Mouse (Mus musculus) heart, postnatal 36 days (tissue): ENCODE measurements around the gene Gm21976. TPM values are rescaled to one million over a fixed set of nuclear protein-coding genes. Genes with fewer than 3 reads are reported as not detected.
A peak's percentile ranks its signal among the peaks of the same experiment; 100 is the strongest.

ENCODE experiments used
- DNase-seq, 2 experiments: peaks; one replicate each; pipeline ENCODE4 v3.0.0; 2021 to 2022
- intact Hi-C: fragments of 180-260 bp; cut with DNase I; formaldehyde crosslinking; loops from one replicate; pipeline ENCODE4 v1.15.1; 2025
- total RNA-seq, 2 experiments: library from RNA; stranded (reverse); gene quantifications; 2 replicates each; pipeline ENCODE4 v1.2.3; 2021

The Gm21976 gene
- total RNA-seq, 2 experiments from 2014 or later, result not detected

DNA sequence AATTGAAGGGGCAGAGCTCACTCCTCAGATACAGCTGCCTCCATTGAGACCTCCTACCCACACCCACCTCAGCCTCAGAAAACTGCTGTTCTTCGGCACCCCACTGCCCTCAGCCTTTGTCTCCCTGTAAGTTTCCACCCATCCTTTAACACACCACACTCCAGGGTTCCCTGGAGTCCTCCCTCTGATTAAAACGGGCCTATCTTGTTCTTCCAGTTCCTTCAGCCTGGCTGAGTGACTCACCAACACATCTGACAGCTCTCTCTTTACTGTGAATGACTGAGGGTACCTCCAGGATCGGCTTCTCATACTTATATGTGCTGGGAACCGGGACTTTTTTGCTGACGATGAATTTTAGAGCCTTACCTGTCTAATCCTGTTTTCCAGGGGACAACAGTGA lies 16.4 kb downstream of the Gm21976 start:
- DNase-seq, result no peak
- intact Hi-C loops, result loop anchor here (5.0 kb wide), 1 partner anchor 34 kb away; the partner anchor contains the start of genes Ankra2 and Utp15

DNA sequence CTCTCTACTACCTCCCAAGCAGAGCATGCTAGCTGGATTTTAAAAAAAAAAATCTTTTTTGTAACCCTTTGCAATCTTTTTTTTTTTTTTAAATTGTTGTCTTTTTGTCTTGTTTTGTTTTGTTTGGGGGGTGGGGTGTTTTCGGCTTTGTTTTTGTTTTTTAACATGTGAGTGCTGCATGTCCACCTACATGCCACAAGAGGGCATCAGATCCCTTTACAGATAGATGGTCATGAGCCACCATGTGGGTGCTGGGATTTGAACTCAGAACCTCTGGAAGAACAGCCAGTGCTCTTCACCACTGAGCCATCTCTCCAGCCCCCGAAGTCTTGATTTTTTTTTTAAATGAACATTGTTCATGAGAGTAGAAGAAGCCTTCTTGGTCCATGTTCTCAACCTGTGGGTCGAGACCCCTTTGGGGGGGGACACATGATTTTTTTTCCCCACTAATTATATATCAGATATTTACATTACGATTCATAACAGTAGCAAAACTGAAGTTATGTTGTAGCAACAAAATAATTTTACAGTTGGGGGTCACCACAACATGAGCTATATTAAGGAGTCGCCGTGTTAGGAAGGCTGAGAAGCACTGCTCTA lies 18.3 kb downstream of the Gm21976 start:
- DNase-seq, result no peak
- intact Hi-C loops, result loop anchor here (2.0 to 5.0 kb wide), 2 partner anchors 36 to 267 kb away; partner anchors contain the start of genes Ankra2 and Utp15

DNA sequence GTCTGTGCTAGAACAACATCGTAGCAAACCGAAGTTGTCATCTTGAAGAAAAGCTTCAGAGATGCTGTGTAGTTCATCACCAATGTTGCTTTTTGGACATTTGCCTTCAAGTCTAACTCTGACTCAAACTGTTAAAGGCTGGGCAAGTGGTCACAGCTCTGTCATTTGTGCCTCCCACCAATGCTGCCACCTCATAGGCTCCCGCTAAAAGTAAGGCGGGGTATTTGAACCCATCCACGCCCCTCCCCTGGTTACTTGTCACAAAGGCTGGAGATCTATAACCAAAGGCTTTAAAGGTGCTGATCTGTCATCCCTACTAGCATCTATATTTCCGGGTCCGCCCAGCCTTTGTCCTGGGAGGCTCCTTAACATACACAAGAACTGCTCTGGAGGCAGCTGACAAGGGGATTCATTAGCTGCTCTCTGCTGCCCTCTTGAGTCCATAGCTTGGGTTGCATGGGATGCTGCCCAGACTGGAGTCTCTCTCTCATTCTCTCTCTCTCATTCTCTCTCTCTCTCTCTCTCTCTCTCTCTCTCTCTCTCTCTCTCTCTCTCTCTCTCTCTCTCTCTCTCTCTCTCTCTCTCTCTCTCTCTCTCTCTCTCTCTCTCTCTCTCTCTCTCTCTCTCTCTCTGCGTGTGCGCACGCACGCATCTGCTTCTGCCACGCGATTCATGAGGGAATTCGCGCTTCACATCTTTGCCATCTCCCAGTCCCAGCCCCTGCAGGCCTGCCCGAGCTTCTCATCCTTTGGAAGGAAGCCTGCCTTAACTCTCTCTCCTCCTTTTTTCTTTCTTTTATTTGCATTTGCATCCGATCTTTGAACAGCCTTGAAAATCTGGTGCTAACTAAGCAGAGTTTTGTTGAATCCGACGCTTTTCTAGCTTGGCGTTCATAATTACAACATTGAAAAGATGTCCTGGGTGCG lies 19.4 kb downstream of the Gm21976 start:
- DNase-seq, result peak; percentile 71 to 78
- intact Hi-C loops, result loop anchor here (2.0 to 5.0 kb wide), 2 partner anchors 37 to 268 kb away; partner anchors contain the start of genes Ankra2 and Utp15

DNA sequence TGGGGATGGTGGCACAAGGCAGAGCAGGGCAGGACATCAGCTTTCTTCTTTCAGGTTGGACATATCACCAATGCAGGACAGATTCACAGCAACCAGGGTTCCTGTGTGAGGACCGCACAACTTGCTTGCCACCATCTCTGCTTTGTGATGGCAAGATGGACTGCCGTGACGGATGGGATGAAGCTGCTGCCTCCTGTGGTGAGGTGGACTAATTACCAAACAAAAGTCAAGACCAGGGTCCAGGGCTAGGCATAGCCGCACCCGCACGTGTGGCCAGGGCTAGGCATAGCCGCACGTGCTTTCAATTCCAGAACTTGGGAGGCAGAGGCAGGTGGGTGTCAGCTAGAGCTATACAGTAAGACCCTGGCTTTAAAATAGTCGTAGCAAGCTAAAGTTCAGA lies 25.6 kb downstream of the Gm21976 start:
- intact Hi-C loops, result no loop called here
- DNase-seq, result no peak

DNA sequence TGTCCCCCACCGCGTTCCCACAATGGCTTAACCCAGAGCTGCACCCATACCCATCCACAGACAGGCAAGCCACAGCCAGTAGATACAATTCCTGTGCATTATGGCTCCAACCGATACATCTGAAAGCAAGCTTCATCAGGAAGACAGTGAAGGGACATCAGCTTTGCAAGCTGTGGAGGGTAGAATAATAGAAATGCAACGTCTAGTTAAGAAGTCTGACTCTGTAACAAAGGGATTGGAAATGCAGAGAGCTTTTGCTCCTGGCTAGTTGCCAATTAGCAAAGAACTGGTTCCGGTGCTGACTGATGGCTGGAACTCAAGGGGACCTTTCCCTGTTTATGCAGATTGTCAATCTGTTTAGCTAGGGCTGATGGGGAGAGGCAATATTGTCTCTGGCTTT lies 26.7 kb downstream of the Gm21976 start:
- intact Hi-C loops, result no loop called here
- DNase-seq, result no peak

DNA sequence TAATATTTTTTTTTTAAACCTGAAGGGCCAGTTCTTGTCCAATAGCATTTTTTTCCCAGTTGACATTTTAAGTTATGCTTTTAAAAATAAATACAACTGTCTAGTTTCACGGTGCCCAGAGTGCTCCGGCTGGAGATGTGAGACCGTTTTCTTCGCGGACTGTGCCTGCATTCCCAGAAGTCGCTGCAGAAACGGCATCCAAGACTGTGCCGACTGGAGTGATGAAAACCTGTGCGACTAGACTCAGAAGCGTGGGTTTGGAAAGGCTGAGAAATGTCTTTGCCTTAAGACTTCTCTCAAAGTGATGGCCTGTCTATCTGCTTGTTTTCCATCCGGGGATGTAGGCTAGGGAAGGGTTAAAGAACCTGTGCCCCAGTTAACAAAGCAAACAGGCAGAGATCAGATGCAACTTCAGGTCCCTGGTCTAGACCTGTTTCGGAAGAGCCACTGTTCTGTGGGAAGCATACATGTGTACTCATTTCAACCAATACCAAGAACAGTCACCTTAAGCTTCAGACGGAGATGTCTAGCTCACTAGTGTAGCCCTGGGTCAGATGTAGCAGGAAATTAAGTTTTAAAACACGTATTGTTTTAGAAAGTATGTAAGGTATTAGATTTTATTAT lies 27.3 kb downstream of the Gm21976 start:
- intact Hi-C loops, result no loop called here
- DNase-seq, result no peak

DNA sequence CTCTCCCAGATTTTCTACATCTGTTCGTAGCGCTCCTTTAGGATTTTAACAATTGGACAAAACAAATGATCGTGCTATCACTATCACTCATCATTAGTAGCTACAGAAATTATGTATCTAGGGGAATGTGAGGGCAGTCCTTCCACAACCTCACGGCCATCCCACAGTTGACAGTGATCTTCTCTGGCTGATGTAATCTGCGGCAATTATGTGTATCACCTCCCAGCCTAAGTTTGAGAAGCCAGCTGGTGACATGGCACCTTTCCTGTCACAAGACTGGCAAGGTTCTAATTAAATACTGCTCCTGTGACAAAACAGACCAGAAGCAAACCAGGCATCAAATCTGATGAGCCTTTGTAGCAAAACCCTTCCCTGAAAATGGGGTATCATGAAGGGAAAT lies 28.3 kb downstream of the Gm21976 start:
- DNase-seq, result no peak
- intact Hi-C loops, result no loop called here

DNA sequence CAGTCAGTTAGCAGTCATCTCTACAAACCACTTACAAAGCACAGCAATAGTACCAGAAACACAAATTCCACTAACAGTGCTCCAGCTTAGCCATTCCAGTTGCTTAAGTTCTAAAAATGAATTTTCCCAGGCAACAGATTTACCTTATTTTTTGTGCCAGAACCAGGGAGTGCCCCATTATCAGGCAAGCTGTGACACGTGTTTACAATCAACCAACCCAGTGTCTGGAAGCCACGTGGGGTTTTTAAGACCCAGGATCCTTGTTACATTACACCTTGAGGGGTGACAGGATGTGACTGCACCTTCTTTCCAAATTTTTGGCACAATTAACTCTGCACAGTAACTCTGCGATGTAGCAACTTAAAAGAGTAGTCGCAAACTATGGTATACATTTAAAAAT lies 29.0 kb downstream of the Gm21976 start:
- DNase-seq, result no peak

DNA sequence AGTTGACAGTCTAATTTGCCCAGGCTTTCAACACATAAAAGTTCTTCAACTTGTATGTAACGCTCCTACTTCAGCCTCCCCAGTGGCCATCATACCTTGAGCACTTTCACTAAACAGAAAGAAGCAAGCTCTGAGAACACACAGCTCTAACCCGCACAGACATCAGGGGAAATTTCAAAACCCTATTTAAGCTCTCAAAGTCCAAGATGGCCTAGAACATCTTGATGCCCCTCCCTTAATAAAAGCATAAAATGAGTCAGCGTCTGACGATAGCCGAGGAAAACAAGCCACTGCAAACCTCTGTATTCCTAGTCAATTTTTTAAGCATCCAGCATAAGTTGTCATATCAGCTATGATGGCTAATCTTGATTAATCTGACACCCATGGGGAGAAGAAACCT lies 31.9 kb downstream of the Gm21976 start:
- intact Hi-C loops, result no loop called here
- DNase-seq, result no peak

More for the DNA sequence above, 29.0 kb downstream of the Gm21976 start:
- intact Hi-C loops, result no loop called here

DNA sequence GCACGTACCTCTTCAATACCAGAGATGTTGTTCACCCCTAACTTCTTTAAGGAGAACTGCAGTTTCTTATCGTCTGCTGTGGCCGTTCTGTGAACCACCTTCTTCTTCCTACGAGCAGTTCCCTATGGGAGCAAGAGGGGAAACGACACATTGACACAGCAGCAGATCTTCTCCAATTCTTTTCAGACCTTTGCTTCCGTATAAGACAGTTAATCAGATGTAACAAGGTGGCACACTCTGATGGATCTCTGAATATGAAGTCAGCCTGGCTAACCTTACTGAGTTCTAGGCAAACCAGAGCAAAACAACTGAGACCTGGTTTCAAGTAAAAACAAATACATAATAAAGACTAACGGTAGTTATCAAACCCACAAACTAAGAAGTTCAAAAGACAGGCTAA lies 33.9 kb downstream of the Gm21976 start:
- intact Hi-C loops, result no loop called here
- no peak for DNase-seq

DNA sequence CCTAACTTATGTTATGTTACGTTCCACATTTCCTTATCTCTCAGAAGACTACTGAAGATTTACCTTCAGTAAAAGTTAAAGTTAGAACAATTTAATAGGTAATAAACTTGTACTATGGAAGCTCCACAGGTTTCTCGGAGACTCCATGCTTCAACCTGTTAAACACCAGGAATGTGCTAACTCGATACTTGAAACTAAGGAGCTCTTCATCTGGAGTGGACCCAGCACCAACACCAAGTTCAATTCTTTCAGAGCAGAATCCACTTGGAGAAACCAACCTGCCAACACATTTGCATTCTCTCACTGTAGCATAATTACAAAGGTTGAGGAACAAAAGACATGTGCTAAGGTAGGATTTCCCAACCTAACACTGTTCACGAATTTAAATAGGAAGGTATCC lies 35.4 kb downstream of the Gm21976 start:
- no peak for DNase-seq
- intact Hi-C loops, result loop anchor here (5.0 kb wide), 2 partner anchors 53 to 272 kb away; partner anchors contain the start of genes Ankra2 and Utp15

DNA sequence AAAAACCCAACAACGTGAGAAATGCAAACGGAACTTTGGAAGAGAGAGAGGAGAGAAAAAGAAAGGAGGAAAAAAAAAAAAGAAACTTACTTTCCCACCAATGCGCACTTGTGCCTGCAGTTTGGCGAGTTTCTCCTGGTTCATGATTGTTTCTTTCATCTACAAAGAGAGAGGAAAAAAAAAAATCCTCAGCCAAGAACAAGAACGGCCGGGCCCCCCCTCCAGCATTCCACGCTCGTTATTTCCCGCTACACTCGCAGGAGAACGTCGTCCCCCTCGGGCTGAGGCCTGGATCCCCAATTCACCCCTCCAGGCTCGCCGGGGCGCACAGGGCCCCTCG lies 36.4 kb downstream of the Gm21976 start:
- no peak for DNase-seq
- intact Hi-C loops, result loop anchor here (5.0 kb wide), 2 partner anchors 54 to 271 kb away; partner anchors contain the start of genes Ankra2 and Utp15

DNA sequence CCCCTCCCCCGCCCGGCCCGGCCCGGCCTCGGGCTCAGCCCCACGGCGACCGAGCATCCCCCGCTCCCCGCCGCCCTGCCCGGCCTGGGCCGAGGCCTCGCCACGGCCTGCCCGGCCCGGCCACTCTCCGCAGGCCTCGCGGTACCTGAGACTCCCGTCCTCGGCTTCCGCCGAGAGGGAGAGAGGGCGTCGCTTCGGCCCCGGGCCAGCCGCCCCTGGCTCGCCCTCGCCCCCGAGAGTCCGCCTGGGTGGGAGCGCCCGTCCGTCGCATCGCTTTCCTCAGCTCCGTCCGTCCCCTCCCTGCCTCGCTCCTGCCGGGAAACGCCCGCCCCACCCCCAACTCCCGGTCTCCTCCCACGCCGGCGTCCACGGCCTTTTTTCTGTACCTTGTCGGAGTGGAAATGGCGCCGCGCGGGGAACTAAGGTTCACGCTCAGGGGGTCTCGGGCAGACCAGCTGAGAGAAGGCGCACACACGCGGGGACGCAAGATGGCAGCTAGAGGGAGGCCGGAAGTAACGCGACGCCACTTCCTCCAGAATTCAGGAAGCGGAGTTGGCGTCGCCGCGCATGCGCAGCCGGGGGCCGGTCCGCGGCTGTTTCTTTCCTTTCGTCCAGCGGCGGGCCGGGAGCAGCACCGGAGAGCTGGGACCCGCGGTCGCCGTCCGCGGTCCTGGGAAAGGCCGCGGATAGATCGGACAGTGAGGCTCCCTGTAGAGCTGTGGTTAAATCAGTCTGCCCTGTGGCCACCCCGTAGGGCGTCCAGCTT lies 37.0 kb downstream of the Gm21976 start, which contains the start of gene Btf3:
TSS of gene Btf3 (minus strand) at position 527 of the 766 bp plus-strand sequence.
- intact Hi-C loops, result loop anchor here (5.0 kb wide), 2 partner anchors 54 to 271 kb away; partner anchors contain the start of genes Ankra2 and Utp15
- DNase-seq, result peak; percentile 94 to 95

DNA sequence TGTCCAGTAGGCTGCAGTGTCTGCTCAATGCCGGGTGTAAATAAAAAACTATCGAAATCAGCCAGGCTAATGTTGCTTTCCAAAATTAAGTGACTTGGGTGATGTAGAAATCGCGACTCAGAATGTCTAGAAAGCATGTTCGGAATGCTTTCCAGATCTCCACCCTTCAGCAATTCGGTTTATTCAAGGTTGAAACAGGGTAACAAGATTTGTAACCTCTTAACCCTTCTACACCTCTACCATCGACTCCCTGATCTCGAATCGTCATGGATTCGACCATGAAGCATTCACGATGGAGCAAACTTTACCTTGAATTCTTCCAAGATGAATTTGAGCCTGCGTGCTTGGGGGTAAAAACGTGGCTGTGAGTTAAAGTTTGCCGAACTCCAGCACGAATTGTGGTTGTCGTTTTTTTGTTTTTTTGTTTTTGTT lies 37.6 kb downstream of the Gm21976 start:
- DNase-seq, result no peak
- intact Hi-C loops, result loop anchor here (5.0 kb wide), 2 partner anchors 55 to 270 kb away; partner anchors contain the start of genes Ankra2 and Utp15

DNA sequence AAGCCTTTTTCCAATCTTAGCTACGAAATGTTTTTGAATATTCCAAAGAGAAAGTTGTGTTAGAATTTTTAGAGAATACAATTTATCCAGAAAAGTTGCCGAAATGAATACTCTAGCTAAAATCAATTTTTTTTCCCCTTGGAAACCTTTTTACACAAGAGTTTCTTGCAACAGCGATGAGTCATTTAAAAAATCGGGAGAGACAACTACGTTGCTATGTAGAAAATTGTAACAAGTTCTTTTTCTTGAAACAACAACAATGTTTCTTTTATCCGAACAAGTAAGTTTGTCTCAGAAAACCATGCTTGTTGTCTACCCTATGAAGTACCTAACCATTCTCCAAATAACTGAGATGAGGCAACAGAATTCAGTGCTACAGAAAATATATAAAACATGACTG lies 38.2 kb downstream of the Gm21976 start:
- intact Hi-C loops, result loop anchor here (5.0 kb wide), 2 partner anchors 56 to 269 kb away; partner anchors contain the start of genes Ankra2 and Utp15
- DNase-seq, result no peak

DNA sequence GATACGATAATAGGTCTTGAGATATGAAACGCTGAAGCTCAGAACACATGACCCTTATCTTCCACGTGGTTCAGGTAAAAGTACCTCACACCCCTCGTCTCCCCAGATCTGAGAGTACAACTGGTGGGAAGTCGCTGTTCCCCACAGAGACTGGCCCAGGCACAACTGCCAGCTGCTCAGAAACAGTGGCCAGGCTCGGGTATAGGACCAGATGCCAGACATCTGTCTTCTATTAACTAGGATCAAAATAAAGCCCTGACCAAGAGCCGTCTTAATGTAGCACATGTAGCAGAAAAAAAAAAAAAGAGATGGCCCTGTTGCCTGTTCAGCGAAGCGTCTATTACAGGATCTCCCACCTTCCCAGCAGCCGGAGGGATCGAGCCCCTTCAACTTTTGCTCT lies 45.3 kb downstream of the Gm21976 start:
- intact Hi-C loops, result no loop called here
- no peak for DNase-seq

DNA sequence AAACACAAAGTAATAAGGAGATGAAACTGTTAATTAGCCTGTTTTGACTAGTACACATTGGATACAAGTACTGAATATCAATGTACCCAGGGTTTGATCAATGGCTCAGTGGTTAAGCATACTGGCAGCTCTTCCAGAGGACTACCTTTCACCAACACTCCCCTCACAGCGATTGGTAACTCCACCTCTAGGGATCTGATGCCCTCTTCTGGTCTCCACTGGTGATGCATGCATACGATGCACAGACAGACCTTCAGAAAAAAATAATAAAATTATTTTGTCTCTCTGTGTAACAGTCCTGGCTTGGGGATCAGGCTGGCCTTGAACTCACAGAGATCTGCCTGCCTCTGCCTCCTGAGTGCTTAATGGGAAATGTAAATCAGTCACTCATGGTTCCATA lies 52.4 kb downstream of the Gm21976 start:
- DNase-seq, result peak in 1 of 2 experiments; percentile 11
- intact Hi-C loops, result no loop called here

DNA sequence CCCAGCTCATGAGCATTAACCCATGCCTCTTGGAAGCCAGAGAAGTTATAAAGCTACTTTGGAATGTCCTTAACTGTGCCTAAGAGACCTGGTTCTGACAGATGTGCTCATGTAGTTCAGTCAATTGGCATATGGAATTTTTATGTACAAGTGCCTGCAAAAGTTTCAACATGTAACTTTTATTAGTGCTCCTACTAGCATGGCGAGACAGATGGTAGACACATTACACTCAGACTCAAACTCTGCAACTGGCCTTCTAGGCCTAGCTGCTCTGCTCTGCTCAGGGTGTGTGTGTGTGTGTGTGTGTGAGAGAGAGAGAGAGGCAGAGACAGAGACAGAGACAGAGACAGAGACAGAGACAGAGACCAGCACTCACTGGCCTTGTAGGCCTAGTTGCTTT lies 56.5 kb downstream of the Gm21976 start:
- no peak for DNase-seq
- intact Hi-C loops, result no loop called here

DNA sequence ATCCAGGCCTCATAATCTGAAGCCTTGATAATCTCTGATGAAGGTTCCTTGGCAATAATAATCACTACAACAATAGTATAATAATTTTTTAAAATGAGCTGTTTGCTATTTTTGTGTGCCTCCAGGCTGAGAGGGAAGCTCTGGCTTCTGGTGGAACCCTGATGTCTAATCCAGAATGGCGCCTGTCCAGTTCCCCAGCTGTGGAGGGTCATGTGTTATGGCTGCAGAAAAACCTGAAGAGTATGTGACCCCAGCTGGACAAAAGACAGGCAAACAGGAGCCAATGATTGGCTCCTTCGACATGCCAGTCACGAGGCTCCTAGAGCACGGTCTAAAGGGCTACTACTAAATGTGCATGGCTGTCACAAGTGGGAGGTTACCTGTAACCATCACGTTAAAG lies 60.8 kb downstream of the Gm21976 start:
- intact Hi-C loops, result no loop called here
- peak in 1 of 2 experiments; percentile 29 for DNase-seq

DNA sequence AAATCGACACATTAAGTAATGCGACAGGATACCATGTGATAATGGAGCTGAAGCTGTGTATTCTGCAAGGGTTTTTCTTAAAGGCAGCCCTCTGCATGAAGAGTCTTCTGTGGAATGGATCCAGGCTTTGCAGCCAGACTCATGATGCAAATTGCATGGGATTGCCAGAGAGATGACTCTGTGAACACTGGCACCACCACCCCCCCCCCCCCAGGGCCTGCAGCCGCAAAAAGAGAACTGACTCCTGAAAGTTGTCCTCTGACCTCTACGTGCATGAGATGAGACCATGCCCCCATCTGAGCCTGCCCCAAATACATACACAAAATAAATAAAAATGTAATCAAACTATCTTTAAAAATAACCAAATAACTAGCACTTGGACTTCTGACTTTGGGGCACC lies 69.8 kb downstream of the Gm21976 start:
- DNase-seq, result no peak
- intact Hi-C loops, result no loop called here
